Mouse (Mus musculus): ENCODE measurements at regions not wholly inside any gene's neighbourhood (a gene's known extent, or its start where the extent isn't known, plus 50 kb on each side); places are given as distances from the start of the nearest gene placed in this dataset.

GRCm38 (mm10) chr7:37149711-37150110, 451.8 kb downstream of the Tshz3 start:
- TF ChIP-seq USF1 (IDR thresholded peaks at IDR 0.05; ENCODE audit: low read depth): no peak
- no peak for TF ChIP-seq CTCF (IDR thresholded peaks at IDR 0.05; ENCODE audit: control insufficient read depth, insufficient read depth, insufficient read length)
- no peak for TF ChIP-seq CEBPB (IDR thresholded peaks at IDR 0.05; ENCODE audit: low read depth)
- no peak for TF ChIP-seq MAX (IDR thresholded peaks at IDR 0.05)
- TF ChIP-seq MYOG (IDR thresholded peaks at IDR 0.05; ENCODE audit: control insufficient read depth, extremely low read depth, insufficient read length): no peak
- TF ChIP-seq MYOD1 (IDR thresholded peaks at IDR 0.05; ENCODE audit: control insufficient read depth, insufficient read length, low read depth): no peak
